Mouse (Mus musculus): ENCODE results near the gene Inf2.

GRCm38 (mm10) chr12:112618981-112619685, 30.5 kb downstream of the Inf2 start:
- no peak for TF ChIP-seq CTCF (IDR thresholded peaks at IDR 0.05; ENCODE audit: extremely low read depth, insufficient read depth, insufficient read length, insufficient replicate concordance)
- TF ChIP-seq POLR2A (IDR thresholded peaks at IDR 0.05; ENCODE audit: low read depth, low read length), result no peak
